Mouse (Mus musculus) C2C12 (cell line): Measurements from ENCODE around the gene Zpr1.

Experiments
- CEBPB ChIP-seq: IDR thresholded peaks from one replicate; pipeline ENCODE4 v1.6.1; 2011; ENCODE audit warnings: low read depth, mild to moderate bottlenecking, control low read depth, moderate library complexity
- CTCF ChIP-seq: IDR thresholded peaks from one replicate; pipeline ENCODE4 v1.5.1; 2011; ENCODE audit not compliant: control insufficient read depth, insufficient read depth, insufficient read length
- MAX ChIP-seq: IDR thresholded peaks from one replicate; pipeline ENCODE4 v1.6.1; 2011; ENCODE audit warnings: mild to moderate bottlenecking, control low read depth
- MYOD1 ChIP-seq: IDR thresholded peaks from one replicate; pipeline ENCODE4 v1.6.1; 2011; ENCODE audit warnings: low read depth; ENCODE audit not compliant: control insufficient read depth, insufficient read length
- MYOG ChIP-seq: IDR thresholded peaks from one replicate; pipeline ENCODE4 v1.6.1; 2011; ENCODE audit not compliant: control insufficient read depth, insufficient read length; ENCODE audit errors: extremely low read depth
- USF1 ChIP-seq: IDR thresholded peaks from one replicate; pipeline ENCODE4 v1.6.1; 2011; ENCODE audit warnings: low read depth, mild to moderate bottlenecking, control low read depth, moderate library complexity

GRCm38 (mm10) chr9:46317957-46318356 is 45.1 kb downstream of the Zpr1 start:
- TF ChIP-seq CTCF (no peak), MAX (no peak), MYOD1 (no peak), USF1 (no peak), CEBPB (no peak), MYOG (no peak)
